2 mouse cellular contexts compared by ENCODE assay signal in genomic region chr15:99650304-99650703, GRCm38 (mm10).
TF ChIP-seq lines count a peak whose summit lies in the region.

No protein-coding gene starts in this region.

TF ChIP-seq in CH12.LX, 34 proteins besides CTCF, POLR2A, EP300 and RAD21:
- TF ChIP-seq MEF2A (IDR thresholded peaks at IDR 0.05; ENCODE audit: borderline replicate concordance, low read depth, low read length) = no peak
- TF ChIP-seq CHD2 (IDR thresholded peaks at IDR 0.05; ENCODE audit: low read length) = no peak
- TF ChIP-seq KAT2A (IDR thresholded peaks at IDR 0.05; ENCODE audit: insufficient replicate concordance, low read length) = no peak
- TF ChIP-seq NRF1 (IDR thresholded peaks at IDR 0.05; ENCODE audit: low read depth, low read length) = no peak
- TF ChIP-seq MAX (IDR thresholded peaks at IDR 0.05; ENCODE audit: low read length) = 0 out of 2 replicates have a peak, but pooled peaks have one; percentile 21
- no peak for TF ChIP-seq ZNF384 (IDR thresholded peaks at IDR 0.05; ENCODE audit: low read depth, low read length)
- peak; percentile 61; the same call in 1 of the 2 replicates for TF ChIP-seq SIN3A (IDR thresholded peaks at IDR 0.05; ENCODE audit: low read length)
- no peak for TF ChIP-seq JUN (IDR thresholded peaks at IDR 0.05; ENCODE audit: insufficient read depth, low read depth, low read length)
- TF ChIP-seq MXI1 (IDR thresholded peaks at IDR 0.05; ENCODE audit: low read depth, low read length) = 0 out of 2 replicates have a peak, but pooled peaks have one; percentile 36
- no peak for TF ChIP-seq ETS1 (conservative IDR thresholded peaks at IDR 0.05; ENCODE audit: low read depth, low read length)
- no peak for TF ChIP-seq ZC3H11A (IDR thresholded peaks at IDR 0.05; ENCODE audit: low read depth, low read length)

TF ChIP-seq in ES-E14, 5 proteins besides CTCF, POLR2A, EP300 and RAD21:
- TF ChIP-seq ZC3H11A (IDR thresholded peaks at IDR 0.05; ENCODE audit: borderline replicate concordance, low read depth, low read length) (no peak), ZNF384 (IDR thresholded peaks at IDR 0.05; ENCODE audit: low read depth, low read length) (no peak), MAFK (IDR thresholded peaks at IDR 0.05; ENCODE audit: insufficient read depth, low read depth, low read length) (no peak), CHD2 (IDR thresholded peaks at IDR 0.05; ENCODE audit: low read depth, low read length) (no peak), HCFC1 (IDR thresholded peaks at IDR 0.05; ENCODE audit: borderline replicate concordance, insufficient read depth, low read length) (no peak)
